Mouse (Mus musculus) midbrain, embryonic 14.5 days (tissue): ENCODE data around the gene Inafm1. TPM values are rescaled to one million over a fixed set of nuclear protein-coding genes. Genes with fewer than 3 reads are reported as not detected.
"Not testable (repeated sequence)": the region's sequence is repeated elsewhere in the genome, so short reads cannot be mapped to it uniquely, and the experiment has no call there.

Source experiments
- ATAC-seq: fragments of 200-750 bp; cut with Nextera tagmentation; 2 replicates; pipeline ENCODE4 v1.8.0; 2017; ENCODE audit warnings: moderate number of reproducible peaks, moderate library complexity; ENCODE audit not compliant: low FRiP score, low TSS enrichment
- DNase-seq: peaks from one replicate; pipeline ENCODE4 v3.0.0-alpha.2; 2015
- H3K27ac ChIP-seq: fragments of 300-500 bp; sonication (generic); replicated peaks from 2 replicates; pipeline ENCODE4 v1.5.1; 2014; ENCODE audit warnings: mild to moderate bottlenecking, low read depth, low read length, moderate library complexity
- H3K27me3 ChIP-seq: fragments of 300-500 bp; sonication (generic); 2 replicates; pipeline ENCODE4 v1.6.1; 2014; ENCODE audit warnings: low read length, control low read depth, mixed read lengths; ENCODE audit not compliant: control insufficient read depth, insufficient read depth
- H3K36me3 ChIP-seq: fragments of 300-500 bp; sonication (generic); 2 replicates; pipeline ENCODE4 v1.6.1; 2014; ENCODE audit warnings: low read length, control low read depth; ENCODE audit not compliant: control insufficient read depth, insufficient read depth
- H3K4me1 ChIP-seq: fragments of 300-500 bp; sonication (generic); 2 replicates; pipeline ENCODE4 v1.6.1; 2014; ENCODE audit warnings: mild to moderate bottlenecking, antibody characterized with exemption, low read length, control low read depth; ENCODE audit not compliant: control insufficient read depth, insufficient read depth
- H3K4me2 ChIP-seq: fragments of 300-500 bp; sonication (generic); 2 replicates; pipeline ENCODE4 v1.6.1; 2014; ENCODE audit warnings: mild to moderate bottlenecking, low read length, moderate library complexity
- H3K4me3 ChIP-seq: fragments of 300-500 bp; sonication (generic); replicated peaks from 2 replicates; pipeline ENCODE4 v1.5.1; 2014; ENCODE audit warnings: low read depth, low read length
- H3K9ac ChIP-seq: fragments of 300-500 bp; sonication (generic); replicated peaks from 2 replicates; pipeline ENCODE4 v1.6.1; 2014; ENCODE audit warnings: mild to moderate bottlenecking, low read length, moderate library complexity
- H3K9me3 ChIP-seq: fragments of 300-500 bp; sonication (generic); 2 replicates; pipeline ENCODE4 v1.6.1; 2016; ENCODE audit warnings: low read length, control low read depth, mixed read lengths; ENCODE audit not compliant: control insufficient read depth
- WGBS: fragments of 180-500 bp; shearing (Covaris S2); extraction: QIAGEN DNeasy Blood & Tissue Kit; methylation state at CpG from one replicate; pipeline ENCODE4 v1.1.7; 2014; 5-methylcytosine and 5-hydroxymethylcytosine counted together
- polyA plus RNA-seq: library from polyadenylated mRNA; unstranded; fragments of >200 nt; fragmentation: Nextera tagmentation; extraction: Ambion mirVana; gene quantifications from 2 replicates; pipeline ENCODE4 v1.2.1, GENCODE M21; 2014

Gene Inafm1
- polyA plus RNA-seq, 1 experiment from 2014 or later: 36.4 TPM

DNA sequence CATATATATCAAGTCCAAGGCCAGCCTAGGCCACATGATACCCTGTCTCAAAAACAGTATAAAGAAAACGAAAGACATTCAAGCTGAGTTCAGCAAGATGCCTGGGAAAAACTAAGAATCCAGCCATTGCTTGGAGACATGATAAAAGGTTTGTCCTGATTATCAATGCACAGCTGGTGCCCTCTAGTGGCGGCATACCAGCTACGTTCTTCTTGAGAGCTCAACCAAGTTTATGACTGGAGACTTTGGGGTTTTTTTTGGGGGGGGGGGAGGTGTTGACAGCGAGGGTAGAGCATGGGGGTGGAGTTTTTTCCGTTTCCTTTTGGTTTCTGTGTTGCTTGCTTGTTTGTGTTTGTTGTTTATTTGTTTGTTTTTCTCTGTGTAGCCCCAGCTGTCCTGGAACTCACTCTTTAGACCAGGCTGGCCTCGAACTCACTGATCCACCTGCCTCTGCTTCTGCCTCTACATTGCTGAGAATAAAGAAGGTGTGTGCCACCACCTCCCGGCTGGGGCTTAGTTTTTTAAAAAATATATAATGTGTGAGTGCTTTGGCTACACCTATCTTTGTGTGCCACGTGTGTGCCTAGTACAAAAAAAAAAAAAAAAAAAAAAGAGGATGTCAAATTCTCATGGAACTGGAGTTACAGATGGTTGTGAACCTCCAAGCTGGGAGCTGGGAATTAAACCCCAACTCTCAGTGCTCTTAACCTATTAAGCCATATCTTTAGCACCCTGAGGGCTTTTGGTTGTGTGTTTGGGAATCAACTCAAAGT, 10.2 kb downstream of the Inafm1 start:
- 33% methylated on average over 8 of the region's 8 CpGs for WGBS
- Histone ChIP-seq H3K9me3 (peaks cover 5% of the 10 kb centered on the region; the same call in 1 of the 2 replicates), H3K27ac (no peak overlapping the region), H3K36me3 (no peaks in the 10 kb centered on the region), H3K4me2 (no peak overlapping the region), H3K9ac (no peak overlapping the region), H3K4me3 (no peak overlapping the region), H3K27me3 (no peaks in the 10 kb centered on the region), H3K4me1 (no peaks in the 10 kb centered on the region)
- ATAC-seq (no peak), DNase-seq (peak; percentile 86)

- peaks cover 5% of the 10 kb centered on the region; the same call in 1 of the 2 replicates for H3K9me3 ChIP-seq
- H3K27ac ChIP-seq: no peak overlapping the region
- H3K4me2 ChIP-seq: no peak overlapping the region
- no peaks in the 10 kb centered on the region for H3K4me1 ChIP-seq
- WGBS: 82% methylated on average over 1 of the region's 1 CpGs
- ATAC-seq: no peak
- no peak for DNase-seq
- no peak overlapping the region for H3K4me3 ChIP-seq
- no peaks in the 10 kb centered on the region for H3K36me3 ChIP-seq
- H3K9ac ChIP-seq: no peak overlapping the region
- H3K27me3 ChIP-seq: no peaks in the 10 kb centered on the region
Measured at GRCm38 (mm10) chr7:16261097-16261496, 12.3 kb downstream of the Inafm1 start.

DNA sequence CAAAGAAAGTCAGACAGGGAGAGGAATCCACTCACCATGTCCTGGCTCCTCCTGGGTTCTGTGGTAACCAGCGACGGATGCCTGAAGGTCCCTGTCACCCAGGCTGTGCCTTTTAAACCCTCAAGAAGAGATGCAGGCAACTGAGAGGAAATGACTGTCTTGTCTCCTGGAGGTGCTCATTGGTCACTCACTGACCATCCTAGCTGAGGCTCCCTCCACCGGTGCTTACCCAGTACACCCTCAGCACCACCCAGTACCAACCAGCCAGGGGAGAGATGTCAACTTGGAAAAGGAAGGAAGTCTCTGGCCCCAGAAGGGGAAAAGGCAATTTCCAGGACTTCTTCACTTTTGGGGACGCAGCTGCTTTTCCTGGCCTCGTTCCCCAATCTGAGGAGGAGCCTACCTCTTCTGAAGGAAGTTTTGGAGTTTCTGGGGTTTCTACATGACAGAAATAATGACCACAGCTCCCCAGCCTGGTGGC, 14.3 kb downstream of the Inafm1 start, which contains the start of gene C5ar1:
TSS of gene C5ar1 (minus strand) at position 431 of the 481 bp plus-strand sequence.
- no peak for ATAC-seq
- H3K27me3 ChIP-seq: no peaks in the 10 kb centered on the region
- H3K9ac ChIP-seq: no peak within 1 kb of the TSS
- no peak for DNase-seq
- no peak within 1 kb of the TSS for H3K4me2 ChIP-seq
- H3K4me3 ChIP-seq: no peak within 1 kb of the TSS
- no peaks in the 10 kb centered on the region for H3K4me1 ChIP-seq
- no peaks in the 10 kb centered on the region for H3K36me3 ChIP-seq
- H3K27ac ChIP-seq: no peak within 1 kb of the TSS
- 91% methylated on average over 5 of the region's 5 CpGs for WGBS
- no peaks in the 10 kb centered on the region for H3K9me3 ChIP-seq

- ATAC-seq: no peak
- Histone ChIP-seq H3K4me2 (no peak overlapping the region), H3K9me3 (no peaks in the 10 kb centered on the region), H3K9ac (no peak overlapping the region), H3K4me3 (no peak overlapping the region), H3K36me3 (no peaks in the 10 kb centered on the region), H3K27ac (no peak overlapping the region), H3K4me1 (no peaks in the 10 kb centered on the region), H3K27me3 (no peaks in the 10 kb centered on the region)
- DNase-seq: no peak
- WGBS: 93% methylated on average over 11 of the region's 11 CpGs
Measured at GRCm38 (mm10) chr7:16257830-16258229, 15.6 kb downstream of the Inafm1 start.

- DNase-seq, H3K4me3 ChIP-seq, H3K4me2 ChIP-seq, H3K9ac ChIP-seq, H3K9me3 ChIP-seq, H3K36me3 ChIP-seq, H3K27me3 ChIP-seq, H3K4me1 ChIP-seq, ATAC-seq, H3K27ac ChIP-seq: not testable (repeated sequence)
- 79% methylated on average over 4 of the region's 4 CpGs for WGBS
Measured at GRCm38 (mm10) chr7:16255963-16256362, 17.5 kb downstream of the Inafm1 start.

DNA sequence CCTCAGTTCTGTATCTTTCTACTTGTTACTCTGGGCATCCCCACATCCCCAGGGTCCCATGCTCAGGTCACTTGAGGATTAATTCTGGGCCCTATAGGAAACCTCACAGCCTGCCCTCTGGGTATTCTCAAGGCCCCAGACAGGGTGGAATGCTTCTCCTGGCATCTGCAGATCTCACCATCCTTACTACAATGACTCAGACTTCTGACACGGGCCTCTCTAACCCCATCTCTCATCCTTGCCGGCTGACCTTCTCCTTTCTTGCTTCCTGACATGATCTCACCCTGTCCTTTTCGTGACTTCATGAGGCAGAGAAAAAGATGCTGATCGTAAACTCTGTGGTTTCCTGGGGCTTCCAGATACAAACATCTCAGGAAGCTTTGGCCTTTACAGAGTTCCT, 19.2 kb downstream of the Inafm1 start:
- Histone ChIP-seq H3K4me1 (no peaks in the 10 kb centered on the region), H3K36me3 (no peaks in the 10 kb centered on the region), H3K4me3 (no peak overlapping the region), H3K4me2 (no peak overlapping the region), H3K27me3 (no peaks in the 10 kb centered on the region), H3K9me3 (no peaks in the 10 kb centered on the region), H3K9ac (no peak overlapping the region), H3K27ac (no peak overlapping the region)
- DNase-seq (no peak), ATAC-seq (no peak)
- WGBS: 78% methylated on average over 4 of the region's 4 CpGs

DNA sequence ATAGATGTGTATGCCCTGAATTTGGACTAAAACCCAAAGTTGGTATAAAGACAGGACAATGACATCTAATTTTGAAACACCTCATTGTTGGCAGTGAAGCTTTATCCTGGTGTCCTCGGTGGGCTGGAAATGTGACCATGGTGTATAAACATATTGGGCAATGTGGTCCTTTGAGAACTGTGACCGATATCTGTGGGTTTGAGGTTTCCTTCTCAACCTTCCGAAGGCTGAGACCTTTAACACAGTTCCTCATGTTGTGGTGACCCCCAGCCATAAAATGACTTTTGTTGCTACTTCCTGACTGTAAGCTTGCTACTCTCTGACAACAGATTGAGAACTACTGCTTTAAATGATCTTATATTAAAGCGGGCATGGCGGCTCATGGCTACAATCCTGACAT, 22.7 kb downstream of the Inafm1 start:
- Histone ChIP-seq H3K9me3 (no peaks in the 10 kb centered on the region), H3K4me2 (no peak overlapping the region), H3K27ac (no peak overlapping the region), H3K9ac (no peak overlapping the region), H3K36me3 (no peaks in the 10 kb centered on the region), H3K4me1 (no peaks in the 10 kb centered on the region), H3K27me3 (no peaks in the 10 kb centered on the region), H3K4me3 (no peak overlapping the region)
- WGBS: 91% methylated on average over 5 of the region's 5 CpGs
- DNase-seq (no peak), ATAC-seq (no peak)

- 55% methylated on average over 2 of the region's 4 CpGs for WGBS
- no peaks in the 10 kb centered on the region for H3K4me1 ChIP-seq
- no peaks in the 10 kb centered on the region for H3K27me3 ChIP-seq
- no peak for ATAC-seq
- H3K9ac ChIP-seq: no peak overlapping the region
- H3K4me3 ChIP-seq: no peak overlapping the region
- H3K4me2 ChIP-seq: no peak overlapping the region
- DNase-seq: no peak
- no peaks in the 10 kb centered on the region for H3K9me3 ChIP-seq
- H3K36me3 ChIP-seq: no peaks in the 10 kb centered on the region
- H3K27ac ChIP-seq: no peak overlapping the region
Measured at GRCm38 (mm10) chr7:16245958-16246357, 27.5 kb downstream of the Inafm1 start.

DNA sequence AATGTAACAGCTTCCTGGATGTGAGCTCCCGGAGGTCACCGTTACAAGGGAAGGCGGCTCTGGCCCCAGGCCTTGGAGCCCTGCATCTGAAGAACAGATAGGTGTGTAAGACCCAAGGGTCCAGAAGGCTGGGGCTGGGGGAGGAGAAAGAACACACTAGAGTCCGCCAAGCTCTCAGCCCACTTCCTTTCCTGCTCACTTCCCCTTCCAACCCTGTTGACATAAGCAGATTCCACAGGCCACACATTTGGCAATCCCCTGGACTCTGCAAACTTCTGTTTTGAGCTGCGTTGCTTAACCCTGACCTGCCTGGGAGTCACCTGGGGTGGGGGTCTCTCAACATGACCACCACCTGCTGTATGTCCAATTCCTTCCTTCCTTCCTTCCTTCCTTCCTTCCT, 29.4 kb downstream of the Inafm1 start, which contains the start of gene C5ar2:
TSS of gene C5ar2 (minus strand) at position 88 of the 400 bp plus-strand sequence.
- Histone ChIP-seq H3K27ac (no peak within 1 kb of the TSS), H3K4me1 (no peaks in the 10 kb centered on the region), H3K27me3 (no peaks in the 10 kb centered on the region), H3K4me2 (no peak within 1 kb of the TSS), H3K9ac (no peak within 1 kb of the TSS), H3K36me3 (no peaks in the 10 kb centered on the region), H3K9me3 (no peaks in the 10 kb centered on the region), H3K4me3 (no peak within 1 kb of the TSS)
- DNase-seq: no peak
- 90% methylated on average over 5 of the region's 5 CpGs for WGBS
- no peak for ATAC-seq
